ENCODE assay signal across 19 mouse cellular contexts in genomic region chr5:108547636-108548035, GRCm38 (mm10). TPM values are rescaled to one million over a fixed set of nuclear protein-coding genes. Genes with fewer than 3 reads are reported as not detected.
DNase-seq lines count a peak whose midpoint lies in the region; ATAC-seq and TF ChIP-seq lines count a peak whose summit lies in the region.
"Had no signal": no experiment of that assay in that cellular context is flagged by ENCODE, and none has a peak within 500 bp of the region (broad histone marks: within the 10 kb centered on the region; RNA-seq: fewer than 3 reads in every experiment).

No protein-coding gene starts in this region.

- ATAC-seq in hindbrain, postnatal 0 days = no peak
- no peak for ATAC-seq in hindbrain, embryonic 12.5 days (ENCODE audit: low FRiP score)
- no peak for ATAC-seq in megakaryocyte, adult 5-6 weeks (ENCODE audit: poor library complexity, severe bottlenecking)
- ATAC-seq: forebrain, embryonic 16.5 days had no signal

- 93% methylated on average over 5 of the region's 5 CpGs for WGBS in hindbrain, postnatal 0 days
- WGBS in hindbrain, embryonic 12.5 days = 96% methylated on average over 5 of the region's 5 CpGs

- DNase-seq in cerebellum, adult 9-10 months = peak; percentile 58
- no peak for DNase-seq in cerebellum, adult 11 months
- no peak for DNase-seq in hindbrain, postnatal 0 days (ENCODE audit: low spot score)
- DNase-seq in cerebellum, adult 9-11 months = peak; percentile 46
- DNase-seq: adrenal gland, adult 2 months; adrenal gland, postnatal 25 days; gastrocnemius, postnatal 10 days; heart, adult 2 months; heart, postnatal 14 days; kidney, adult 11 months; kidney, adult 9 months had no signal

- H3K9me3 ChIP-seq in hindbrain, postnatal 0 days (ENCODE audit: low read length) = no peaks in the 10 kb centered on the region
- no peaks in the 10 kb centered on the region for H3K9me3 ChIP-seq in hindbrain, embryonic 12.5 days (replicated peaks)
- H3K9me3 ChIP-seq: embryonic facial prominence, embryonic 13.5 days; forebrain, embryonic 12.5 days; heart, embryonic 15.5 days had no signal

- no peak overlapping the region for H3K9ac ChIP-seq in hindbrain, postnatal 0 days (replicated peaks; ENCODE audit: low read length)
- H3K9ac ChIP-seq in hindbrain, embryonic 12.5 days = no peak overlapping the region
- H3K9ac ChIP-seq: embryonic facial prominence, embryonic 13.5 days; forebrain, embryonic 12.5 days; heart, embryonic 15.5 days had no signal

- no peaks in the 10 kb centered on the region for H3K27me3 ChIP-seq in hindbrain, postnatal 0 days (ENCODE audit: insufficient read depth, low read length)
- peaks cover 53% of the 10 kb centered on the region for H3K27me3 ChIP-seq in hindbrain, embryonic 12.5 days

- 0 out of 2 replicates have a peak, but pooled peaks cover 5% of the 10 kb centered on the region for H3K36me3 ChIP-seq in hindbrain, postnatal 0 days (ENCODE audit: insufficient read depth, low read length)
- H3K36me3 ChIP-seq in hindbrain, embryonic 12.5 days = no peaks in the 10 kb centered on the region
- H3K36me3 ChIP-seq: embryonic facial prominence, embryonic 13.5 days; forebrain, embryonic 12.5 days; heart, embryonic 15.5 days had no signal

- no peak for TF ChIP-seq POLR2A in cortical plate, adult 2 months (IDR thresholded peaks at IDR 0.05; ENCODE audit: extremely low read depth, insufficient read depth, low read length)

- H3K4me1 ChIP-seq in hindbrain, postnatal 0 days (ENCODE audit: insufficient read depth, low read length) = peaks cover 6% of the 10 kb centered on the region; the same call in 1 of the 2 replicates
- H3K4me1 ChIP-seq in hindbrain, embryonic 12.5 days = peaks cover 11% of the 10 kb centered on the region
- H3K4me1 ChIP-seq in cortical plate, adult 2 months (ENCODE audit: control insufficient read depth, insufficient read depth, low read length) = peaks cover 8% of the 10 kb centered on the region

- no peak for TF ChIP-seq CTCF in hindbrain, postnatal 0 days (IDR thresholded peaks at IDR 0.05; ENCODE audit: low read depth)
- TF ChIP-seq CTCF in cortical plate, adult 2 months (IDR thresholded peaks at IDR 0.05; ENCODE audit: extremely low read depth, insufficient read depth, low read length) = no peak

- H3K4me2 ChIP-seq in hindbrain, postnatal 0 days (ENCODE audit: low read depth, low read length) = 0 out of 2 replicates have a peak overlapping the region, but pooled peaks have one; percentile 78
- no peak overlapping the region for H3K4me2 ChIP-seq in hindbrain, embryonic 12.5 days (replicated peaks)
- H3K4me2 ChIP-seq: embryonic facial prominence, embryonic 13.5 days; forebrain, embryonic 12.5 days; heart, embryonic 11.5 days; heart, embryonic 15.5 days had no signal

- no peak overlapping the region for H3K27ac ChIP-seq in hindbrain, postnatal 0 days
- no peak overlapping the region for H3K27ac ChIP-seq in hindbrain, embryonic 12.5 days
- H3K27ac ChIP-seq in cortical plate, adult 2 months (ENCODE audit: insufficient read depth, low read length) = no peak overlapping the region
- H3K27ac ChIP-seq: embryonic facial prominence, embryonic 13.5 days; forebrain, embryonic 12.5 days; heart, adult 2 months; heart, embryonic 15.5 days had no signal

- no peak overlapping the region for H3K4me3 ChIP-seq in hindbrain, postnatal 0 days (ENCODE audit: low read length)
- H3K4me3 ChIP-seq in hindbrain, embryonic 12.5 days = no peak overlapping the region
- peak overlapping the region; percentile 97; the same call in 1 of the 2 replicates for H3K4me3 ChIP-seq in cortical plate, adult 2 months (ENCODE audit: insufficient read depth, low read length)
- H3K4me3 ChIP-seq: embryonic facial prominence, embryonic 13.5 days; forebrain, embryonic 12.5 days; heart, adult 2 months; heart, embryonic 15.5 days had no signal

RNA-seq across cellular contexts. Expression of gene Cplx1, which starts 2.2 kb away (rescaled TPM):
- total RNA-seq in hindbrain, postnatal 0 days (2014; rRNA removed) = 95.6 and 118 TPM in 2 replicates
- polyA plus RNA-seq in hindbrain, postnatal 0 days (2015; fragmentation: Nextera tagmentation; extraction: Ambion mirVana) = 257 and 267 TPM in 2 replicates
- polyA plus RNA-seq in hindbrain, embryonic 12.5 days (2016; fragmentation: Nextera tagmentation; extraction: Ambion mirVana) = 23.7 and 24.9 TPM in 2 replicates
- 339 and 354 TPM in 2 replicates for polyA plus RNA-seq in cortical plate, adult 2 months (2012; rRNA removed)
- total RNA-seq in megakaryocyte, adult 5-6 weeks (2015) = 0.34 TPM in 1 of 2 replicates, not detected in the other
- total RNA-seq in megakaryocyte, adult 5-6 weeks (2017) = not detected in 2 replicates

Comparison
In these comparisons a context has a peak if more than half of its experiments do, and no peak if none do; other contexts are left out.
1. DNase-seq: peak in cerebellum, adult 9-10 months (single experiment) and cerebellum, adult 9-11 months (single experiment); none in cerebellum, adult 11 months (single experiment) and hindbrain, postnatal 0 days (single experiment).